Mouse (Mus musculus): ENCODE measurements at regions not wholly inside any gene's neighbourhood (a gene's known extent, or its start where the extent isn't known, plus 50 kb on each side); places are given as distances from the start of the nearest gene placed in this dataset.

DNA sequence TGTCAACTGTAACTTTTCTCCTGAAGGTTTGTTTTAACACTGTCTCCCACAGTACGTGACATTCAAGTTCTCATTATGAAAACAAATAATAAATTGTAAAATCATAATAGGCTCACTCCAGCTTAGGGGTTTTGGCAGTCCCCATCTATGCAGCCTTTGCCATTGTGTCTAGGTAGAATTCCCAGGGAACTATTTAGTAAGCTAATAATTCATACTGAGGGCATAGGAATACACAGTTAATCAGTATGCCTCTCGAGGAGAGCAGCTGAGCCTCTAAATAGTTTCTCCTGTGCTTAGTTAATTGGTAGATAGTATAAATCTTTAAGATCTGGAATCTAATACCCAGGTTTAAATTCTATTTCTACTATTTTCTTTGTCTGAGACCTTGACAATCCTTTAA lies 191.7 kb downstream of the Tprg start:
- Histone ChIP-seq H3K27ac (ENCODE audit: low read length) (no peak overlapping the region), H3K9me3 (ENCODE audit: control insufficient read depth, low read length) (no peaks in the 10 kb centered on the region), H3K4me2 (ENCODE audit: low read depth, low read length) (no peak overlapping the region), H3K36me3 (ENCODE audit: control insufficient read depth, insufficient read depth, low read length) (no peaks in the 10 kb centered on the region), H3K27me3 (replicated peaks; ENCODE audit: control insufficient read depth, insufficient read depth, low read length) (no peaks in the 10 kb centered on the region), H3K9ac (ENCODE audit: low read depth, low read length) (no peak overlapping the region), H3K4me1 (ENCODE audit: control insufficient read depth, insufficient read depth, low read length) (no peaks in the 10 kb centered on the region; the same call in 1 of the 2 replicates), H3K4me3 (ENCODE audit: low read length) (no peak overlapping the region)
- no peak for ATAC-seq
- 63% methylated on average over 2 of the region's 2 CpGs for whole genome bisulfite sequencing

- H3K4me2 ChIP-seq (ENCODE audit: low read depth, low read length) = no peak overlapping the region
- H3K9me3 ChIP-seq (ENCODE audit: control insufficient read depth, low read length) = no peaks in the 10 kb centered on the region
- WGBS = 43% methylated on average over 5 of the region's 5 CpGs
- H3K27ac ChIP-seq (ENCODE audit: low read length) = no peak overlapping the region
- peaks cover 4% of the 10 kb centered on the region; the same call in 1 of the 2 replicates for H3K4me1 ChIP-seq (ENCODE audit: control insufficient read depth, insufficient read depth, low read length)
- H3K9ac ChIP-seq (ENCODE audit: low read depth, low read length) = no peak overlapping the region
- H3K27me3 ChIP-seq (replicated peaks; ENCODE audit: control insufficient read depth, insufficient read depth, low read length) = no peaks in the 10 kb centered on the region
- no peak overlapping the region for H3K4me3 ChIP-seq (ENCODE audit: low read length)
- peak; percentile 86 for ATAC-seq
- no peaks in the 10 kb centered on the region for H3K36me3 ChIP-seq (ENCODE audit: control insufficient read depth, insufficient read depth, low read length)
Observed at GRCm38 (mm10) chr16:25483831-25484254, 197.2 kb downstream of the Tprg start.

GRCm38 (mm10) chr16:25485007-25485406 lies 198.4 kb downstream of the Tprg start:
- WGBS = 93% methylated on average over 9 of the region's 9 CpGs

GRCm38 (mm10) chr16:25486477-25487094 lies 197.0 kb upstream of the Trp63 start:
- no peak overlapping the region for H3K27ac ChIP-seq (ENCODE audit: low read length)
- H3K9me3 ChIP-seq (ENCODE audit: control insufficient read depth, low read length) = no peaks in the 10 kb centered on the region
- peaks cover 4% of the 10 kb centered on the region; the same call in 1 of the 2 replicates for H3K4me1 ChIP-seq (ENCODE audit: control insufficient read depth, insufficient read depth, low read length)
- H3K4me2 ChIP-seq (ENCODE audit: low read depth, low read length) = no peak overlapping the region
- H3K36me3 ChIP-seq (ENCODE audit: control insufficient read depth, insufficient read depth, low read length) = no peaks in the 10 kb centered on the region
- WGBS = 83% methylated on average over 4 of the region's 4 CpGs
- H3K27me3 ChIP-seq (replicated peaks; ENCODE audit: control insufficient read depth, insufficient read depth, low read length) = no peaks in the 10 kb centered on the region
- H3K4me3 ChIP-seq (ENCODE audit: low read length) = no peak overlapping the region
- ATAC-seq = no peak
- no peak overlapping the region for H3K9ac ChIP-seq (ENCODE audit: low read depth, low read length)

More at GRCm38 (mm10) chr16:25485007-25485406, 198.4 kb downstream of the Tprg start:
- no peak for ATAC-seq
- Histone ChIP-seq H3K27me3 (replicated peaks; ENCODE audit: control insufficient read depth, insufficient read depth, low read length) (no peaks in the 10 kb centered on the region), H3K4me3 (ENCODE audit: low read length) (no peak overlapping the region), H3K9me3 (ENCODE audit: control insufficient read depth, low read length) (no peaks in the 10 kb centered on the region), H3K9ac (ENCODE audit: low read depth, low read length) (no peak overlapping the region), H3K4me2 (ENCODE audit: low read depth, low read length) (no peak overlapping the region), H3K4me1 (ENCODE audit: control insufficient read depth, insufficient read depth, low read length) (peaks cover 4% of the 10 kb centered on the region; the same call in 1 of the 2 replicates), H3K36me3 (ENCODE audit: control insufficient read depth, insufficient read depth, low read length) (no peaks in the 10 kb centered on the region), H3K27ac (ENCODE audit: low read length) (no peak overlapping the region)

GRCm38 (mm10) chr16:25490847-25491246 lies 192.7 kb upstream of the Trp63 start:
- Histone ChIP-seq H3K4me1 (ENCODE audit: control insufficient read depth, insufficient read depth, low read length) (no peaks in the 10 kb centered on the region), H3K9ac (ENCODE audit: low read depth, low read length) (no peak overlapping the region), H3K27ac (ENCODE audit: low read length) (no peak overlapping the region), H3K9me3 (ENCODE audit: control insufficient read depth, low read length) (no peaks in the 10 kb centered on the region), H3K4me3 (ENCODE audit: low read length) (no peak overlapping the region), H3K4me2 (ENCODE audit: low read depth, low read length) (no peak overlapping the region), H3K36me3 (ENCODE audit: control insufficient read depth, insufficient read depth, low read length) (no peaks in the 10 kb centered on the region), H3K27me3 (replicated peaks; ENCODE audit: control insufficient read depth, insufficient read depth, low read length) (no peaks in the 10 kb centered on the region)
- WGBS = 81% methylated on average over 3 of the region's 3 CpGs
- no peak for ATAC-seq

GRCm38 (mm10) chr16:25494153-25494552 lies 189.4 kb upstream of the Trp63 start:
- WGBS = 90% methylated on average over 3 of the region's 3 CpGs
- Histone ChIP-seq H3K27ac (ENCODE audit: low read length) (no peak overlapping the region), H3K27me3 (replicated peaks; ENCODE audit: control insufficient read depth, insufficient read depth, low read length) (no peaks in the 10 kb centered on the region)

DNA sequence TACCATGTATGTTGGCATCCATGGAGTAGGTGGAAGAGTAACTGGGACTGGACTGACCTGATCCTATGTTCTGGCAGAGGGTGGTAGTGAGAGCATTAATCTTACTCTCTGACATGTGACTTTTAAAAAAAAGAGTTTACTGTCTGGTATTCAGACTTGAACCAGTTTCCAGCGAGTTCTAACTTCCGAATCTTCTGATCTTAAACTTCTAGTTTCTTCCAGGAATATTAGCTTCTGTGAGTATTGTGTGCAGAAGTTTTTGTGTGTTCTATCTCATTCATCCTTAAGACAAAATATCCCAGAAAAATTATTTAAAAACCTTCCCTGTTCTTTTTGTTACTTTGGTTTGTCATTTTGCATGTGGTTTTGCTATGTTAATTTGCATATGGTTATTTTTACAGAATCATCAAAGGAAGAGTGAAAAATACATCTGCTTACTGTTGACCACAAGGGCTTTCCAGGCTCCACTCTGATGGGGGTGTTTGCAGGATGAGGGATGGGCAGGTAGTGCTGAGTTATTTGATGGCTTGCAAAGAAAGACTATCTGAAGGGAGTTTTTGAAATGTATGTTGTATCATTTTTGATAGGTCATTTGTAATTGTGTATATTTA lies 187.9 kb upstream of the Trp63 start:
- WGBS = 90% methylated on average over 2 of the region's 2 CpGs
- Histone ChIP-seq H3K27me3 (replicated peaks; ENCODE audit: control insufficient read depth, insufficient read depth, low read length) (no peaks in the 10 kb centered on the region), H3K36me3 (ENCODE audit: control insufficient read depth, insufficient read depth, low read length) (no peaks in the 10 kb centered on the region), H3K4me3 (ENCODE audit: low read length) (no peak overlapping the region), H3K9ac (ENCODE audit: low read depth, low read length) (no peak overlapping the region), H3K27ac (ENCODE audit: low read length) (no peak overlapping the region), H3K4me2 (ENCODE audit: low read depth, low read length) (no peak overlapping the region), H3K9me3 (ENCODE audit: control insufficient read depth, low read length) (no peaks in the 10 kb centered on the region), H3K4me1 (ENCODE audit: control insufficient read depth, insufficient read depth, low read length) (no peaks in the 10 kb centered on the region)
- ATAC-seq = no peak

More at GRCm38 (mm10) chr16:25494153-25494552, 189.4 kb upstream of the Trp63 start:
- Histone ChIP-seq H3K4me3 (ENCODE audit: low read length) (no peak overlapping the region), H3K4me1 (ENCODE audit: control insufficient read depth, insufficient read depth, low read length) (no peaks in the 10 kb centered on the region), H3K9ac (ENCODE audit: low read depth, low read length) (no peak overlapping the region), H3K9me3 (ENCODE audit: control insufficient read depth, low read length) (no peaks in the 10 kb centered on the region), H3K36me3 (ENCODE audit: control insufficient read depth, insufficient read depth, low read length) (no peaks in the 10 kb centered on the region), H3K4me2 (ENCODE audit: low read depth, low read length) (no peak overlapping the region)
- no peak for ATAC-seq

GRCm38 (mm10) chr16:25504829-25505228 lies 178.7 kb upstream of the Trp63 start:
- 45% methylated on average over 3 of the region's 3 CpGs for WGBS
- H3K36me3 ChIP-seq (ENCODE audit: control insufficient read depth, insufficient read depth, low read length) = no peaks in the 10 kb centered on the region
- no peak for ATAC-seq
- no peaks in the 10 kb centered on the region for H3K9me3 ChIP-seq (ENCODE audit: control insufficient read depth, low read length)
- H3K4me2 ChIP-seq (ENCODE audit: low read depth, low read length) = no peak overlapping the region
- H3K27me3 ChIP-seq (replicated peaks; ENCODE audit: control insufficient read depth, insufficient read depth, low read length) = no peaks in the 10 kb centered on the region
- H3K4me3 ChIP-seq (ENCODE audit: low read length) = no peak overlapping the region
- H3K4me1 ChIP-seq (ENCODE audit: control insufficient read depth, insufficient read depth, low read length) = no peaks in the 10 kb centered on the region
- H3K9ac ChIP-seq (ENCODE audit: low read depth, low read length) = no peak overlapping the region
- H3K27ac ChIP-seq (ENCODE audit: low read length) = no peak overlapping the region

- no peaks in the 10 kb centered on the region for H3K36me3 ChIP-seq (ENCODE audit: control insufficient read depth, insufficient read depth, low read length)
- H3K4me2 ChIP-seq (ENCODE audit: low read depth, low read length) = no peak overlapping the region
- no peaks in the 10 kb centered on the region for H3K9me3 ChIP-seq (ENCODE audit: control insufficient read depth, low read length)
- no peak for ATAC-seq
- no peaks in the 10 kb centered on the region for H3K4me1 ChIP-seq (ENCODE audit: control insufficient read depth, insufficient read depth, low read length)
- no peak overlapping the region for H3K27ac ChIP-seq (ENCODE audit: low read length)
- no peak overlapping the region for H3K4me3 ChIP-seq (ENCODE audit: low read length)
- H3K9ac ChIP-seq (ENCODE audit: low read depth, low read length) = no peak overlapping the region
- no peaks in the 10 kb centered on the region for H3K27me3 ChIP-seq (replicated peaks; ENCODE audit: control insufficient read depth, insufficient read depth, low read length)
- WGBS = 72% methylated on average over 5 of the region's 7 CpGs
Observed at GRCm38 (mm10) chr16:25517114-25517868, 166.3 kb upstream of the Trp63 start.
